Comparison of ENCODE assay signal across 31 mouse cellular contexts in the genomic region with DNA sequence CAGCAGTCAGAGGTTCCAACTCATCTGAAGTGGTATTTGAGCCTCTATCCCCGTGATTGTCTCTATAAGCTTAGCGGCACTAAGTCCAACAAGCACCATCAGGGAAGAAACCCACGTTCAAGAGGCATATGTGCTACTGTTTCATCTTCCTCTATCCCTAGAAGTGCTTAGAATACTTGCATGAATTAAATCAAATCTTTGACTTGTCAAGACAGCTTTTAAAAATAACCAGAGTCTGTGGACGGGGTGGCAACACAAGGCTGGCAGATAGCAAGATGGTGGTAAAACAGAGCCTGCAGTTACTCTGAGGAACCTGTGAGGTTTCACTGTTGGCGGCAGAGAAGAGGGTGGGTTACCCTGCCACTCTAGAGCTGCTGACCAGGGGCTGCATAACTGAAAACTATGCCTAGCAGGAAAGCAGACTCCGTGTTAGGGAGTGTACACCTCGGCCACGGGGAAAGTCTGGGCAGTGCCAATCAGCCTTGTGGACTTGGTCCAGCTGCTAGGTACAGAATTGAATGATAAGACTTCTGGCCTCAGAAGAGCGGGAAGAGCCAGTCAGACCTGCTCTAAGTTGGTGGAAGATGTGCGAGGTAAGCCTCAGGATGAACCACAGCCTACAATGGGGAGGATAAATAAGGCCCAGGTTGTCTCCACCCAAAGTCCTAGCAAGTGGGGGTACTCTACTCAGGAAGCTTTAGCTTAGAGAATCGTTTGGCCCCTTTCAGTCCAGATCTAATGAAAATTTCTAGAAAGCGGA. TPM values are rescaled to one million over a fixed set of nuclear protein-coding genes. Genes with fewer than 3 reads are reported as not detected.
DNase-seq lines count a peak whose midpoint lies in the region; ATAC-seq and TF ChIP-seq lines count a peak whose summit lies in the region.
"Had no signal": no experiment of that assay in that cellular context is flagged by ENCODE, and none has a peak within 500 bp of the region (broad histone marks: within the 10 kb centered on the region; RNA-seq: fewer than 3 reads in every experiment).

No protein-coding gene starts in this region.

- WGBS in forebrain, postnatal 0 days = 83% methylated on average over 12 of the region's 12 CpGs
- WGBS in forebrain, embryonic 15.5 days = 91% methylated on average over 12 of the region's 12 CpGs
- 89% methylated on average over 12 of the region's 12 CpGs for WGBS in midbrain, postnatal 0 days

- no peak overlapping the region for H3K4me2 ChIP-seq in forebrain, postnatal 0 days (ENCODE audit: low read depth)
- no peak overlapping the region for H3K4me2 ChIP-seq in forebrain, embryonic 15.5 days (replicated peaks)
- no peak overlapping the region for H3K4me2 ChIP-seq in midbrain, postnatal 0 days (ENCODE audit: low read depth, low read length, poor library complexity, severe bottlenecking)
- H3K4me2 ChIP-seq: embryonic facial prominence, embryonic 12.5 days; forebrain, embryonic 13.5 days; heart, embryonic 15.5 days; hindbrain, embryonic 13.5 days; midbrain, embryonic 15.5 days; neural tube, embryonic 13.5 days had no signal

- H3K9me3 ChIP-seq in forebrain, postnatal 0 days (ENCODE audit: low read length) = no peaks in the 10 kb centered on the region
- H3K9me3 ChIP-seq in forebrain, embryonic 15.5 days = no peaks in the 10 kb centered on the region
- H3K9me3 ChIP-seq in midbrain, postnatal 0 days (ENCODE audit: low read length) = no peaks in the 10 kb centered on the region
- H3K9me3 ChIP-seq: embryonic facial prominence, embryonic 12.5 days; forebrain, embryonic 13.5 days; heart, embryonic 15.5 days; hindbrain, embryonic 13.5 days; midbrain, embryonic 15.5 days; neural tube, embryonic 13.5 days had no signal

- H3K36me3 ChIP-seq in forebrain, postnatal 0 days (ENCODE audit: insufficient read depth) = no peaks in the 10 kb centered on the region
- H3K36me3 ChIP-seq in forebrain, embryonic 15.5 days = no peaks in the 10 kb centered on the region
- no peaks in the 10 kb centered on the region for H3K36me3 ChIP-seq in midbrain, postnatal 0 days (ENCODE audit: insufficient read depth, low read length)
- H3K36me3 ChIP-seq: embryonic facial prominence, embryonic 12.5 days; heart, embryonic 15.5 days; hindbrain, embryonic 13.5 days; midbrain, embryonic 15.5 days; neural tube, embryonic 13.5 days had no signal

- H3K4me1 ChIP-seq in forebrain, postnatal 0 days (ENCODE audit: insufficient read depth) = peaks cover 7% of the 10 kb centered on the region
- peaks cover 12% of the 10 kb centered on the region for H3K4me1 ChIP-seq in forebrain, embryonic 15.5 days
- 0 out of 2 replicates have a peak, but pooled peaks cover 5% of the 10 kb centered on the region for H3K4me1 ChIP-seq in midbrain, postnatal 0 days (ENCODE audit: insufficient read depth, low read length)

- ATAC-seq in forebrain, postnatal 0 days = no peak
- no peak for ATAC-seq in forebrain, embryonic 15.5 days (replicated peaks)
- 0 out of 2 replicates have a peak, but pooled peaks have one; percentile 52 for ATAC-seq in erythroblast, adult 5-6 weeks (replicated peaks; ENCODE audit: low FRiP score, poor library complexity, severe bottlenecking)
- no peak for ATAC-seq in midbrain, postnatal 0 days (ENCODE audit: low FRiP score)
- ATAC-seq: forebrain, embryonic 13.5 days; lung, postnatal 0 days; midbrain, embryonic 15.5 days had no signal

- no peak overlapping the region for H3K9ac ChIP-seq in forebrain, postnatal 0 days
- H3K9ac ChIP-seq in forebrain, embryonic 15.5 days (replicated peaks) = no peak overlapping the region
- H3K9ac ChIP-seq in midbrain, postnatal 0 days (replicated peaks; ENCODE audit: low read length, poor library complexity, severe bottlenecking) = no peak overlapping the region
- H3K9ac ChIP-seq: embryonic facial prominence, embryonic 12.5 days; forebrain, embryonic 13.5 days; heart, embryonic 15.5 days; hindbrain, embryonic 13.5 days; midbrain, embryonic 15.5 days; neural tube, embryonic 13.5 days had no signal

- peak overlapping the region; percentile 36; the same call in 1 of the 2 replicates for H3K27ac ChIP-seq in forebrain, postnatal 0 days (ENCODE audit: low read depth, low read length)
- no peak overlapping the region for H3K27ac ChIP-seq in forebrain, embryonic 15.5 days (replicated peaks)
- H3K27ac ChIP-seq in midbrain, postnatal 0 days (ENCODE audit: low read depth, low read length) = no peak overlapping the region
- H3K27ac ChIP-seq: embryonic facial prominence, embryonic 12.5 days; forebrain, embryonic 13.5 days; heart, embryonic 15.5 days; hindbrain, embryonic 13.5 days; kidney, postnatal 0 days; macrophage; midbrain, embryonic 15.5 days; neural tube, embryonic 13.5 days had no signal

- no peaks in the 10 kb centered on the region for H3K27me3 ChIP-seq in forebrain, postnatal 0 days (ENCODE audit: insufficient read depth, low read length)
- H3K27me3 ChIP-seq in forebrain, embryonic 15.5 days = no peaks in the 10 kb centered on the region
- no peaks in the 10 kb centered on the region for H3K27me3 ChIP-seq in midbrain, postnatal 0 days (ENCODE audit: insufficient read depth, low read length)
- H3K27me3 ChIP-seq: embryonic facial prominence, embryonic 12.5 days; forebrain, embryonic 13.5 days; heart, embryonic 15.5 days; hindbrain, embryonic 13.5 days; midbrain, embryonic 15.5 days; neural tube, embryonic 13.5 days had no signal

- TF ChIP-seq CTCF in forebrain, postnatal 0 days (IDR thresholded peaks at IDR 0.05; ENCODE audit: low read depth) = no peak
- TF ChIP-seq CTCF in midbrain, postnatal 0 days (IDR thresholded peaks at IDR 0.05) = no peak

- DNase-seq in forebrain, postnatal 0 days = no peak
- peak; percentile 43 for DNase-seq in left cerebral cortex, adult 11 months (ENCODE audit: low spot score)
- no peak for DNase-seq in left cerebral cortex, adult 8-10 months (ENCODE audit: low spot score in 2 of 2)
- DNase-seq in right cerebral cortex, adult 18-20 months = peak; percentile 51
- DNase-seq in right cerebral cortex, postnatal 25 days = no peak
- no peak for DNase-seq in midbrain, postnatal 0 days (ENCODE audit: low spot score)
- DNase-seq: adrenal gland, postnatal 36 days; cerebellum, adult 11-12 months; cerebellum, postnatal 10 days; heart, postnatal 36 days; kidney, adult 18-20 months; thymus, postnatal 25 days had no signal

- H3K4me3 ChIP-seq in forebrain, postnatal 0 days (ENCODE audit: low read depth, low read length) = no peak overlapping the region
- no peak overlapping the region for H3K4me3 ChIP-seq in forebrain, embryonic 15.5 days
- H3K4me3 ChIP-seq in midbrain, postnatal 0 days (ENCODE audit: low read depth, low read length) = no peak overlapping the region
- H3K4me3 ChIP-seq: embryonic facial prominence, embryonic 12.5 days; erythroblast, embryonic 14.5 days; forebrain, embryonic 13.5 days; heart, embryonic 15.5 days; hindbrain, embryonic 13.5 days; midbrain, embryonic 15.5 days; myocyte; neural tube, embryonic 13.5 days had no signal

RNA-seq across cellular contexts. Expression of a gene that starts 8.0 kb away (rescaled TPM):
- total RNA-seq in forebrain, postnatal 0 days (2014; rRNA removed) = not detected in 2 replicates
- 0.06 TPM in 1 of 2 replicates, not detected in the other for polyA plus RNA-seq in forebrain, postnatal 0 days (2015; fragmentation: Nextera tagmentation; extraction: Ambion mirVana)
- not detected in 2 replicates for polyA plus RNA-seq in forebrain, embryonic 15.5 days (2015; fragmentation: Nextera tagmentation; extraction: Ambion mirVana)
- under 1 TPM; 0.13 to 0.27 (median 0.25) TPM for total RNA-seq in left cerebral cortex, adult 8-10 months (2022)
- total RNA-seq in erythroblast, adult 5-6 weeks (2015; ENCODE audit: low replicate concordance) = not detected in 2 replicates
- total RNA-seq in erythroblast, adult 5-6 weeks (2017; ENCODE audit: low replicate concordance) = not detected in 2 replicates
- not detected in 2 replicates for total RNA-seq in midbrain, postnatal 0 days (2014; rRNA removed)
- polyA plus RNA-seq in midbrain, postnatal 0 days (2015; fragmentation: Nextera tagmentation; extraction: Ambion mirVana) = not detected in 2 replicates
- total RNA-seq: adrenal gland, postnatal 36 days; gastrocnemius, adult 8-10 months; heart, postnatal 36 days had no signal
- polyA plus RNA-seq: embryonic facial prominence, embryonic 12.5 days; erythroblast, embryonic 14.5 days; forebrain, embryonic 13.5 days; heart, embryonic 15.5 days; hindbrain, embryonic 13.5 days; kidney, postnatal 0 days; liver, embryonic 16.5 days; lung, postnatal 0 days; macrophage; midbrain, embryonic 15.5 days; spleen, adult 2 months had no signal

RNA-seq across cellular contexts. Expression of a gene that starts 58.2 kb away (rescaled TPM):
- 352 and 356 TPM in 2 replicates for total RNA-seq in forebrain, postnatal 0 days (2014; rRNA removed)
- 353 and 423 TPM in 2 replicates for polyA plus RNA-seq in forebrain, postnatal 0 days (2015; fragmentation: Nextera tagmentation; extraction: Ambion mirVana)
- polyA plus RNA-seq in forebrain, embryonic 15.5 days (2015; fragmentation: Nextera tagmentation; extraction: Ambion mirVana) = 168 and 184 TPM in 2 replicates
- 100 to 1,000 TPM; 819 to 855 (median 835) TPM for total RNA-seq in left cerebral cortex, adult 8-10 months (2022)
- 80.3 and 84.9 TPM in 2 replicates for total RNA-seq in erythroblast, adult 5-6 weeks (2015; ENCODE audit: low replicate concordance)
- 147 and 159 TPM in 2 replicates for total RNA-seq in erythroblast, adult 5-6 weeks (2017; ENCODE audit: low replicate concordance)
- 254 and 255 TPM in 2 replicates for total RNA-seq in midbrain, postnatal 0 days (2014; rRNA removed)
- 283 and 306 TPM in 2 replicates for polyA plus RNA-seq in midbrain, postnatal 0 days (2015; fragmentation: Nextera tagmentation; extraction: Ambion mirVana)

RNA-seq across cellular contexts. Expression of a gene that starts 58.2 kb away (rescaled TPM):
- total RNA-seq in forebrain, postnatal 0 days (2014; rRNA removed) = 0.76 TPM in 1 of 2 replicates, not detected in the other
- polyA plus RNA-seq in forebrain, postnatal 0 days (2015; fragmentation: Nextera tagmentation; extraction: Ambion mirVana) = 0.33 TPM in 1 of 2 replicates, not detected in the other
- polyA plus RNA-seq in forebrain, embryonic 15.5 days (2015; fragmentation: Nextera tagmentation; extraction: Ambion mirVana) = 0.22 TPM in 1 of 2 replicates, not detected in the other
- not detected for total RNA-seq in left cerebral cortex, adult 8-10 months (2022)
- total RNA-seq in erythroblast, adult 5-6 weeks (2015; ENCODE audit: low replicate concordance) = not detected in 2 replicates
- not detected in 2 replicates for total RNA-seq in erythroblast, adult 5-6 weeks (2017; ENCODE audit: low replicate concordance)
- total RNA-seq in midbrain, postnatal 0 days (2014; rRNA removed) = not detected in 2 replicates
- polyA plus RNA-seq in midbrain, postnatal 0 days (2015; fragmentation: Nextera tagmentation; extraction: Ambion mirVana) = 0.22 TPM in 1 of 2 replicates, not detected in the other
- total RNA-seq: gastrocnemius, adult 8-10 months; left cerebral cortex, adult 18-20 months had no signal
- polyA plus RNA-seq: embryonic facial prominence, embryonic 12.5 days; erythroblast, embryonic 14.5 days; forebrain, embryonic 13.5 days; gonadal fat pad, adult 2 months; heart, embryonic 15.5 days; hindbrain, embryonic 13.5 days; limb, embryonic 14.5 days; liver, embryonic 16.5 days; lung, postnatal 0 days; macrophage; midbrain, embryonic 15.5 days; neural tube, embryonic 13.5 days; spleen, adult 2 months had no signal

Comparison
In these comparisons a context has a peak if more than half of its experiments do, and no peak if none do; other contexts are left out.
1. DNase-seq: peak in left cerebral cortex, adult 11 months (single experiment) and right cerebral cortex, adult 18-20 months (single experiment); none in forebrain, postnatal 0 days (single experiment), left cerebral cortex, adult 8-10 months (0 of 2), right cerebral cortex, postnatal 25 days (single experiment) and midbrain, postnatal 0 days (single experiment).